Mouse (Mus musculus) heart, adult 2 months (tissue): ENCODE results near the gene Brd1.

ENCODE experiments used
- CTCF ChIP-seq: fragments of 200-600 bp; IDR thresholded peaks from 2 replicates; pipeline ENCODE4 v1.8.1; 2022; ENCODE audit warnings: antibody characterized with exemption, mild to moderate bottlenecking, moderate library complexity
- POLR2A ChIP-seq: fragments of 200-500 bp; IDR thresholded peaks from 2 replicates; pipeline ENCODE4 v1.6.1; 2011; ENCODE audit warnings: mild to moderate bottlenecking, low read depth, low read length, control low read depth; ENCODE audit not compliant: insufficient read depth

DNA sequence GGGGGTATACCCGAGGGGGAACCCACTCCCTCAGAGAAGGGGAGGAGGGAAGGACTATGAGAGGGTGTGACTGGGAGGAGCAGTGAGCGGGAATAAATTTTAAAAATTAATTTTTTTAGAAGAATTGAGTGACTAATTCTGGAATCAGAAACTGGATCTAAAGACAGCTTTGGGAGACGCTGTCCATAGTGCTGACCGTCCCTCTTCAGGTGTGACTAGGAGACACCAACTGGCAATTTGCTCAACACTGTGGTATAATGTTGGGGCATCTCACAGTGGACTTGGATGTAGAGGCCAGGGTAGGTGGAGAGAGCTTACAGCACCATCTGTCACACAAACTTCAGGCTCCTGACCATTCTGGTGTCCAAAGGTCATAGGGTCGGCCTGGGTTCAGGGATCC is 82.0 kb downstream of the Brd1 start:
- no peak for TF ChIP-seq CTCF
- TF ChIP-seq POLR2A = no peak
